In the genomic region with DNA sequence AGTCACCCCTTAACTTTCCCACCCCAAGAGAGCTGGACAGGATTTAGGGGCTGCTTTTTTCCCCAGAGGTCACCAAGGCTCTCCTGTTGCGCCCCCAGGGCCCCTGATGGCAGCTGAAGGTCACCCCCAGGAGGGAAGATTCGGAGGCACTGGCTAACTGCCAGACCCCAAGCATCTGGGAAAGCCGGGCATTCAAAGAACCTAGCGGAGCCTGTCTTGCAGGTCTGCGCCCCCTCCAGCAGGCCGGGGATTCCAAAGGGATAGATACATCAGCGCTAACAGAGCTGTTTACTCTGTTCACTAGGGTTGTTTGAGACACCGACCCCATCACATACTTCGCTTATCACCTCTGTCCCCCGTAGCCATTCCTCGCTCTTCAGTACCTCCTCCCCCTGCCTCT, we compare ENCODE assay signal across 9 mouse cellular contexts.
A peak's percentile ranks its signal among the peaks of the same experiment; 100 is the strongest.
DNase-seq lines count a peak whose midpoint lies in the region; ATAC-seq and TF ChIP-seq lines count a peak whose summit lies in the region.
"Had no signal": no experiment of that assay in that cellular context is flagged by ENCODE, and none has a peak within 500 bp of the region (broad histone marks: within the 10 kb centered on the region; RNA-seq: fewer than 3 reads in every experiment).

No protein-coding gene starts in this region.

- no peak for TF ChIP-seq CTCF in E14TG2a.4 (conservative IDR thresholded peaks at IDR 0.05; ENCODE audit: low read length)
- TF ChIP-seq CTCF in testis, adult 2 months (IDR thresholded peaks at IDR 0.05; ENCODE audit: control insufficient read depth, insufficient read depth, insufficient replicate concordance, low read depth, low read length) = no peak

- no peaks in the 10 kb centered on the region for H3K36me3 ChIP-seq in E14TG2a.4 (ENCODE audit: insufficient read depth, low read length)
- no peaks in the 10 kb centered on the region for H3K36me3 ChIP-seq in forebrain, embryonic 12.5 days (replicated peaks)
- no peaks in the 10 kb centered on the region for H3K36me3 ChIP-seq in limb, embryonic 10.5 days
- H3K36me3 ChIP-seq in testis, adult 2 months (ENCODE audit: control insufficient read depth, insufficient read depth, low read length) = no peaks in the 10 kb centered on the region

- no peaks in the 10 kb centered on the region for H3K9me3 ChIP-seq in E14TG2a.4 (ENCODE audit: low read length)
- H3K9me3 ChIP-seq in forebrain, embryonic 12.5 days = no peaks in the 10 kb centered on the region
- H3K9me3 ChIP-seq in limb, embryonic 10.5 days (replicated peaks) = no peaks in the 10 kb centered on the region

- peak overlapping the region; percentile 39 for H3K4me2 ChIP-seq in forebrain, embryonic 12.5 days

- H3K4me3 ChIP-seq in E14TG2a.4 (replicated peaks; ENCODE audit: low read length) = peak overlapping the region; percentile 62
- H3K4me3 ChIP-seq in forebrain, embryonic 12.5 days (replicated peaks) = no peak overlapping the region; the same call in 1 of the 2 replicates
- H3K4me3 ChIP-seq in limb, embryonic 10.5 days = peak overlapping the region; percentile 31
- H3K4me3 ChIP-seq in testis, adult 2 months (ENCODE audit: control insufficient read depth, low read depth, low read length) = peak overlapping the region; percentile 66
- H3K4me3 ChIP-seq: myocyte had no signal

- H3K4me1 ChIP-seq in E14TG2a.4 (replicated peaks; ENCODE audit: low read depth, low read length) = peaks cover 14% of the 10 kb centered on the region
- no peaks in the 10 kb centered on the region; the same call in 1 of the 2 replicates for H3K4me1 ChIP-seq in forebrain, embryonic 12.5 days
- H3K4me1 ChIP-seq in limb, embryonic 10.5 days = peaks cover 8% of the 10 kb centered on the region; the same call in 1 of the 2 replicates
- H3K4me1 ChIP-seq in testis, adult 2 months (ENCODE audit: control insufficient read depth, insufficient read depth, low read length) = peaks cover 3% of the 10 kb centered on the region

- WGBS in forebrain, embryonic 12.5 days = 27% methylated on average over 11 of the region's 11 CpGs
- 18% methylated on average over 11 of the region's 11 CpGs for WGBS in limb, embryonic 10.5 days

- ATAC-seq in forebrain, embryonic 12.5 days (ENCODE audit: low FRiP score) = no peak

- no peak overlapping the region for H3K27ac ChIP-seq in forebrain, embryonic 12.5 days
- no peak overlapping the region for H3K27ac ChIP-seq in limb, embryonic 10.5 days
- H3K27ac ChIP-seq in testis, adult 2 months (ENCODE audit: control insufficient read depth, insufficient read depth, low read depth, low read length) = peak overlapping the region; percentile 70

- TF ChIP-seq POLR2A in testis, adult 2 months (IDR thresholded peaks at IDR 0.05; ENCODE audit: control insufficient read depth, low read depth, low read length) = no peak

- DNase-seq in embryo, embryonic 10.5 days (ENCODE audit: low spot score) = peak; percentile 15
- no peak for DNase-seq in embryo, embryonic 10 days (ENCODE audit: low spot score)
- peak; percentile 30 for DNase-seq in limb, embryonic 10.5 days (ENCODE audit: low spot score)
- DNase-seq in urinary bladder, postnatal 25 days (ENCODE audit: low spot score) = no peak
- no peak for DNase-seq in layer of hippocampus, adult 9-11 months

- H3K27me3 ChIP-seq in E14TG2a.4 (ENCODE audit: insufficient read depth, low read length) = no peaks in the 10 kb centered on the region
- H3K27me3 ChIP-seq in forebrain, embryonic 12.5 days = no peaks in the 10 kb centered on the region
- H3K27me3 ChIP-seq in limb, embryonic 10.5 days (ENCODE audit: low read depth, poor library complexity, severe bottlenecking) = peaks cover 23% of the 10 kb centered on the region
- no peaks in the 10 kb centered on the region for H3K27me3 ChIP-seq in testis, adult 2 months (ENCODE audit: control insufficient read depth, insufficient read depth, low read length)

- H3K9ac ChIP-seq in forebrain, embryonic 12.5 days = no peak overlapping the region

Comparison
In these comparisons a context has a peak if more than half of its experiments do, and no peak if none do; other contexts are left out.
1. DNase-seq: peak in embryo, embryonic 10.5 days (single experiment) and limb, embryonic 10.5 days (single experiment); none in embryo, embryonic 10 days (single experiment), urinary bladder, postnatal 25 days (single experiment) and layer of hippocampus, adult 9-11 months (single experiment).